Mouse (Mus musculus) heart, embryonic 12.5 days (tissue): Measurements from ENCODE around the gene Eif5a2. TPM values are rescaled to one million over a fixed set of nuclear protein-coding genes. Genes with fewer than 3 reads are reported as not detected.

ENCODE experiments used
- ATAC-seq: fragments of 200-750 bp; cut with Nextera tagmentation; 2 replicates; pipeline ENCODE4 v1.8.0; 2017; ENCODE audit warnings: moderate TSS enrichment, moderate library complexity; ENCODE audit not compliant: insufficient number of reproducible peaks, low FRiP score
- H3K27ac ChIP-seq: fragments of 300-500 bp; sonication (generic); 2 replicates; pipeline ENCODE4 v1.5.1; 2016; ENCODE audit warnings: mild to moderate bottlenecking, moderate library complexity; ENCODE audit not compliant: poor library complexity, severe bottlenecking
- H3K27me3 ChIP-seq: fragments of 300-500 bp; sonication (generic); replicated peaks from 2 replicates; pipeline ENCODE4 v1.6.1; 2016; ENCODE audit warnings: mild to moderate bottlenecking, moderate library complexity
- H3K36me3 ChIP-seq: fragments of 300-500 bp; sonication (generic); 2 replicates; pipeline ENCODE4 v1.6.1; 2016; ENCODE audit warnings: mild to moderate bottlenecking, moderate library complexity
- H3K4me1 ChIP-seq: fragments of 300-500 bp; sonication (generic); replicated peaks from 2 replicates; pipeline ENCODE4 v1.6.1; 2016; ENCODE audit warnings: mild to moderate bottlenecking
- H3K4me2 ChIP-seq: fragments of 300-500 bp; sonication (generic); 2 replicates; pipeline ENCODE4 v1.6.1; 2016; ENCODE audit warnings: mild to moderate bottlenecking, moderate library complexity
- H3K4me3 ChIP-seq: fragments of 300-500 bp; sonication (generic); 2 replicates; pipeline ENCODE4 v1.5.1; 2016; ENCODE audit warnings: mild to moderate bottlenecking
- H3K9ac ChIP-seq: fragments of 300-500 bp; sonication (generic); 2 replicates; pipeline ENCODE4 v1.6.1; 2016; ENCODE audit warnings: mild to moderate bottlenecking, moderate library complexity
- H3K9me3 ChIP-seq: fragments of 300-500 bp; sonication (generic); replicated peaks from 2 replicates; pipeline ENCODE4 v1.6.1; 2016; ENCODE audit warnings: mild to moderate bottlenecking, moderate library complexity
- WGBS: fragments of 180-500 bp; shearing (Covaris S2); methylation state at CpG from one replicate; pipeline ENCODE4 v1.1.7; 2016; 5-methylcytosine and 5-hydroxymethylcytosine counted together
- polyA plus RNA-seq: library from polyadenylated mRNA; unstranded; fragments of >200 nt; fragmentation: Nextera tagmentation; extraction: Ambion mirVana; gene quantifications from 2 replicates; pipeline ENCODE4 v1.2.1, GENCODE M21; 2016

Gene Eif5a2
- 16.0 and 17.6 TPM in 2 replicates for polyA plus RNA-seq

- Histone ChIP-seq H3K4me2 (peak within 1 kb of the TSS; percentile 98), H3K9ac (peak within 1 kb of the TSS; percentile 81), H3K27ac (no peak within 1 kb of the TSS), H3K27me3 (no peaks in the 10 kb centered on the region), H3K9me3 (0 out of 2 replicates have a peak, but pooled peaks cover 3% of the 10 kb centered on the region), H3K4me3 (peak within 1 kb of the TSS; percentile 95), H3K36me3 (peaks cover 4% of the 10 kb centered on the region; the same call in 1 of the 2 replicates), H3K4me1 (peaks cover 12% of the 10 kb centered on the region)
- 2% methylated on average over 46 of the region's 46 CpGs for WGBS
- peak; percentile 98 for ATAC-seq
Measured at GRCm38 (mm10) chr3:28780994-28781393, at the start of gene Eif5a2. Gene Eif5a2, plus strand, starts transcription at chr3:28781276.

GRCm38 (mm10) chr3:28734712-28735111, 46.4 kb upstream of the Eif5a2 start:
- H3K36me3 ChIP-seq, result no peaks in the 10 kb centered on the region
- H3K27ac ChIP-seq, result no peak overlapping the region
- H3K9me3 ChIP-seq, result no peaks in the 10 kb centered on the region
- H3K4me2 ChIP-seq, result no peak overlapping the region
- no peaks in the 10 kb centered on the region for H3K4me1 ChIP-seq
- 62% methylated on average over 2 of the region's 2 CpGs for WGBS
- H3K9ac ChIP-seq, result no peak overlapping the region
- H3K4me3 ChIP-seq, result no peak overlapping the region
- no peak for ATAC-seq
- no peaks in the 10 kb centered on the region; the same call in 1 of the 2 replicates for H3K27me3 ChIP-seq

- no peaks in the 10 kb centered on the region; the same call in 1 of the 2 replicates for H3K27me3 ChIP-seq
Measured at GRCm38 (mm10) chr3:28736981-28737380, 44.1 kb upstream of the Eif5a2 start.

GRCm38 (mm10) chr3:28740353-28740752, 40.7 kb upstream of the Eif5a2 start:
- no peak overlapping the region for H3K27ac ChIP-seq
- WGBS, result 17% methylated on average over 6 of the region's 6 CpGs
- no peak for ATAC-seq
- no peak overlapping the region for H3K4me2 ChIP-seq
- no peak overlapping the region for H3K4me3 ChIP-seq
- no peaks in the 10 kb centered on the region for H3K9me3 ChIP-seq
- H3K27me3 ChIP-seq, result peaks cover 6% of the 10 kb centered on the region
- no peak overlapping the region for H3K9ac ChIP-seq
- H3K4me1 ChIP-seq, result peaks cover 4% of the 10 kb centered on the region; the same call in 1 of the 2 replicates
- H3K36me3 ChIP-seq, result no peaks in the 10 kb centered on the region

More at GRCm38 (mm10) chr3:28736981-28737380, 44.1 kb upstream of the Eif5a2 start:
- Histone ChIP-seq H3K36me3 (no peaks in the 10 kb centered on the region), H3K27ac (no peak overlapping the region), H3K4me1 (peaks cover 4% of the 10 kb centered on the region; the same call in 1 of the 2 replicates), H3K4me2 (no peak overlapping the region), H3K9me3 (no peaks in the 10 kb centered on the region), H3K9ac (no peak overlapping the region), H3K4me3 (no peak overlapping the region)
- WGBS, result 46% methylated on average over 2 of the region's 2 CpGs
- ATAC-seq, result no peak

GRCm38 (mm10) chr3:28743251-28743650, 37.8 kb upstream of the Eif5a2 start:
- Histone ChIP-seq H3K27ac (no peak overlapping the region), H3K4me2 (0 out of 2 replicates have a peak overlapping the region, but pooled peaks have one; percentile 11), H3K27me3 (peaks cover 6% of the 10 kb centered on the region), H3K4me1 (peaks cover 4% of the 10 kb centered on the region; the same call in 1 of the 2 replicates), H3K9ac (no peak overlapping the region), H3K9me3 (no peaks in the 10 kb centered on the region), H3K36me3 (no peaks in the 10 kb centered on the region), H3K4me3 (no peak overlapping the region)
- no peak for ATAC-seq
- WGBS, result 30% methylated on average over 8 of the region's 8 CpGs

- ATAC-seq, result 0 out of 2 replicates have a peak, but pooled peaks have one; percentile 66
- Histone ChIP-seq H3K9ac (no peak overlapping the region), H3K4me2 (no peak overlapping the region), H3K9me3 (no peaks in the 10 kb centered on the region), H3K4me1 (no peaks in the 10 kb centered on the region), H3K36me3 (no peaks in the 10 kb centered on the region), H3K4me3 (no peak overlapping the region), H3K27ac (no peak overlapping the region), H3K27me3 (peaks cover 6% of the 10 kb centered on the region)
- 32% methylated on average over 7 of the region's 7 CpGs for WGBS
Measured at GRCm38 (mm10) chr3:28745835-28746483, 35.1 kb upstream of the Eif5a2 start.

- no peak overlapping the region for H3K4me3 ChIP-seq
- H3K36me3 ChIP-seq, result no peaks in the 10 kb centered on the region
- no peak for ATAC-seq
- H3K4me1 ChIP-seq, result 0 out of 2 replicates have a peak, but pooled peaks cover 2% of the 10 kb centered on the region
- H3K9ac ChIP-seq, result no peak overlapping the region
- H3K27me3 ChIP-seq, result peaks cover 6% of the 10 kb centered on the region
- no peak overlapping the region for H3K27ac ChIP-seq
- no peak overlapping the region for H3K4me2 ChIP-seq
- WGBS, result 88% methylated on average over 3 of the region's 3 CpGs
- H3K9me3 ChIP-seq, result no peaks in the 10 kb centered on the region
Measured at GRCm38 (mm10) chr3:28748151-28748550, 32.9 kb upstream of the Eif5a2 start.

GRCm38 (mm10) chr3:28748956-28749355, 32.1 kb upstream of the Eif5a2 start:
- Histone ChIP-seq H3K27ac (no peak overlapping the region), H3K9ac (no peak overlapping the region), H3K9me3 (no peaks in the 10 kb centered on the region), H3K4me1 (0 out of 2 replicates have a peak, but pooled peaks cover 4% of the 10 kb centered on the region), H3K36me3 (no peaks in the 10 kb centered on the region), H3K4me2 (no peak overlapping the region), H3K27me3 (peaks cover under 1% of the 10 kb centered on the region; the same call in 1 of the 2 replicates), H3K4me3 (no peak overlapping the region)
- ATAC-seq, result no peak

- no peak overlapping the region for H3K4me3 ChIP-seq
- H3K27me3 ChIP-seq, result no peaks in the 10 kb centered on the region
- WGBS, result 39% methylated on average over 7 of the region's 7 CpGs
- no peak for ATAC-seq
- H3K4me1 ChIP-seq, result peaks cover 13% of the 10 kb centered on the region; the same call in 1 of the 2 replicates
- H3K27ac ChIP-seq, result no peak overlapping the region
- no peaks in the 10 kb centered on the region for H3K36me3 ChIP-seq
- H3K4me2 ChIP-seq, result 0 out of 2 replicates have a peak overlapping the region, but pooled peaks have one; percentile 5
- H3K9me3 ChIP-seq, result no peaks in the 10 kb centered on the region
- no peak overlapping the region for H3K9ac ChIP-seq
Measured at GRCm38 (mm10) chr3:28755477-28755876, 25.6 kb upstream of the Eif5a2 start.

GRCm38 (mm10) chr3:28761225-28761789, 19.8 kb upstream of the Eif5a2 start:
- Histone ChIP-seq H3K36me3 (no peaks in the 10 kb centered on the region), H3K27ac (no peak overlapping the region), H3K4me3 (no peak overlapping the region), H3K27me3 (no peaks in the 10 kb centered on the region), H3K9me3 (no peaks in the 10 kb centered on the region), H3K9ac (no peak overlapping the region), H3K4me2 (no peak overlapping the region), H3K4me1 (no peaks in the 10 kb centered on the region)
- ATAC-seq, result no peak
- 85% methylated on average over 8 of the region's 8 CpGs for WGBS

GRCm38 (mm10) chr3:28766935-28767334, 14.1 kb upstream of the Eif5a2 start:
- no peak overlapping the region for H3K4me3 ChIP-seq
- H3K9ac ChIP-seq, result no peak overlapping the region
- H3K36me3 ChIP-seq, result no peaks in the 10 kb centered on the region
- no peaks in the 10 kb centered on the region for H3K9me3 ChIP-seq
- WGBS, result 80% methylated on average over 4 of the region's 4 CpGs
- no peak overlapping the region for H3K4me2 ChIP-seq
- no peak for ATAC-seq
- H3K27me3 ChIP-seq, result no peaks in the 10 kb centered on the region
- no peak overlapping the region for H3K27ac ChIP-seq
- no peaks in the 10 kb centered on the region for H3K4me1 ChIP-seq
